Mouse (Mus musculus): ENCODE data around the gene C530008M17Rik.

Gene C530008M17Rik

DNA sequence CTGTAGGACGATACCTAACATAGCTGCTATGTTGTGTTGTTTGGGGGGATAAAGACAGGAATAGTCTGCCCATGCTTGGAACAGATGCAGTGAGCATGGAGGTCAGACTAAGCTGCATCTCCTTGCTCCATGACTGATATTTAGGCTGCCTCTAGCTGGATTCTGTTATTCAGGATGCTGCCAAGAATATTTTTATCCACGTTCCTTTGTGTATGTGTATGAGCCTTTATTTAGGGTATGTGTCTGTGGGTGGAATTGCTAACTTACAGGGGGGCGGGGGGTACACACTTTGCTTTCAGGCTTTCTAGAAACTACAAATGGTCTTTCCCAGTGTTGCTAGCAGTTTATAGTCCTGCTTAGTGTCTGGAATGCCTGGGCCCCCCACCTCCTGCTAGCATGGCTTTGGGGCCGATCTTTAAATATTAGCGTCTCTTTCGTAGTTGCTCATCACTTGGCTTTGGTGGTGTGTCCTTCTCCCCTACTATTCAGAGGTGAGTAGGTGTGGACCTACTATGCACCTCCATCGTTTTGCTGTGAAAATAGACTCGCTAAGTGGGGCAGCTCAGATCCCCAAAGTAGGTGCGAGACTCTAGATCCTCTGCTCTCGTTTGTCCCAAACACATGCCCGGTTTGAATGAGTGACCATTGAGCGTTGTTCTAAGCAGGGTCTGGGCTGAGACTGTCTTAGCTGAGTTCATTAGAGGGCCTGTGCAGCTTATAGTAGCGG is 45.0 kb downstream of the C530008M17Rik start:
- in situ Hi-C loops (cut with MboI; ENCODE audit: low sequenced_read_pairs), result no loop called here

DNA sequence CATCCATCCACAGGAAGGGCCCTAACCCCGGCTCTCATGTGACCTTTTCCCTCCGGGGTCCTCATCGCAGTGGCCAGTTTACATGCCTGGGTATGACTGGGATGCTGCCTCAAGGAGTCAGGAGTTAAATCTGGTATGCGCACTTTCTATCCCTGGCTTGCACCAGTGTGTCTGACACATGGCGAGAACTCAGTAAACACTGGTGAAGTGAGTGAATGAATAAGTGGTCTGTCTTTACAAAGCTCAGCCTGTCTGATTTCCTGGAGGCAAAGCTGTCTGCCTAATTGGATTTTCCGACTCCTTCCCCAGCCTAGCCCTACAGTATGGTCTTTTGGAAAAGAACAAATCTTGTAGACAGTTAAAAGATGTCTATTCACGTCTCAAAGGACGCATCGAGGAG is 45.8 kb downstream of the C530008M17Rik start:
- in situ Hi-C loops (cut with MboI; ENCODE audit: low sequenced_read_pairs), result no loop called here

GRCm38 (mm10) chr5:76702646-76703045 is 46.3 kb downstream of the C530008M17Rik start:
- in situ Hi-C loops (cut with MboI; ENCODE audit: low sequenced_read_pairs), result no loop called here

- in situ Hi-C loops (cut with MboI; ENCODE audit: low sequenced_read_pairs), result no loop called here
Observed at GRCm38 (mm10) chr5:76705307-76706173, 49.2 kb downstream of the C530008M17Rik start.

DNA sequence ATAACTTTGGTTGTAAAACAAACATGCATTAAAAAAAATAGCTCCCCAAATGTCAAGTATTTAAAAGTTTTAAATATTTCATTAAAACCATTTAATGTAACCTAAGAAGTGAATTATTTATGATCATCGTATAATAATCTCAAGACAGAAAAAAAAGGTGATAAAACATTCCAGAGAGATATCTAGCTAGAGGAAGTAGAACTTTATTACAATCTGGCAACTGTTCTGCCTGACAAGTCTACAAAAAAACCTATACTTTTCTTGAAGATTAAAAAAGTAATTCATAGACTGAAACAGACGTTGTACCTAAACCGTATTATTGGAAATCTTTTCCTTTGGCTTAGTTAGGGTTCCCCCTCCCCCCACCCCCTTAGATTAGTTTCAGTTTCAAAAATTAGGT is 50.8 kb downstream of the C530008M17Rik start:
- in situ Hi-C loops (cut with MboI; ENCODE audit: low sequenced_read_pairs), result no loop called here

GRCm38 (mm10) chr5:76708004-76708403 is 51.7 kb downstream of the C530008M17Rik start:
- in situ Hi-C loops (cut with MboI; ENCODE audit: low sequenced_read_pairs), result no loop called here

DNA sequence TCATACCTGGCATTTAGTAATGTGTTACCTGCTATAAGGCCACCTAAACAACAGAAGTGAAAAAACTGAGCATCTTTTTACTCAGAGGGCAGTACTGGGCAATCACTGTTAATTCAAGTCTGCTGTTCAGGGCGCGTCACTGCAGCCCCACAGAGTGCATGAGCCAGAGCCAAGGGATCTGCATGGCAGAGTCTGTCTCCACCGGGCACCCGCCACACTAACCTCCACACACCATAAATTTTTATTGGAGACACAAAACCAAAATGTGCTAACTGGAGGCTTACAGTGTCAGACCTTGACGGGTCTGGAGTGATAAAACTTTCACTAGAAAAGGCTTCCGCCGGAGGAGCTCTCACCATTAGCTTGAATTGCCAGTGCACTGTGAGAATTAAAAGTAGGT is 57.4 kb downstream of the C530008M17Rik start:
- in situ Hi-C loops (cut with MboI; ENCODE audit: low sequenced_read_pairs), result no loop called here

DNA sequence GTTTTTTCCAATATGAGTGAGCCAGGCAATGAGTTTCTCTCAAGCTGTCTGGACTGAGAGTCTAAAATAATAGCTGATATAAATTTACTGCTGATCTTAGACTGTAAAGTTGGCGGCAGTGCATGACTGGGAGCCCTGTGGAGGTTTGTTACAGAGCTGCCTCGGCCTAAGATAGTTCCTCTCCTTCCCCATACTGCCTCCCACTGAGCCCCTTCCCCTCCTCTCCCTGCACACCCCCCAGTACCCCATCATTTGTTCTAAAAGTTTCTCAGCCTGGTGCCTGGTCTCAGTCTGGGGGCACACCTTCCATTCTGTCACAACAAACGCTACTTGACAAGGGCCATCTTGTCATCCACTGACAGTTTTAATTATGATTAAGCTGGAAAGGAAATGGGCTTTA is 63.6 kb downstream of the C530008M17Rik start:
- in situ Hi-C loops (cut with MboI; ENCODE audit: low sequenced_read_pairs), result no loop called here

DNA sequence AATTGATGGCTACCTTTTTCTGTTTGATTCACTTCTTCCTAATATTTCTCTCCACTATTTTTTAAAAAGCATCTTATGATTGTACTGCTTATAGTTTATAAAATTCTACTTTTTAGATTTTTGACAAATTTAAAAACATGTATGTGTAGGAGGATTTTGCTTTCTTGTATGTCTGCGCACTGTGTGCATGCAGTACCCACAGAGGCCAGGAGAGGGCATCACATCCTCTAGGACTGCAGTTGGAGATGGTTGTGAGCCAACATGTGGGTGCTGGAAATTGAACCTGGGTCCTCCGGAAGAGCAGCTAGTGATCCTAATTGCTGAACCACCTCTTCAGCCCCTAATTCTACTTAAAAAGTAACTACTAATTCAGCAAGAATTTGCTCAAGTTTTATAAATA is 68.6 kb downstream of the C530008M17Rik start:
- in situ Hi-C loops (cut with MboI; ENCODE audit: low sequenced_read_pairs), result no loop called here

DNA sequence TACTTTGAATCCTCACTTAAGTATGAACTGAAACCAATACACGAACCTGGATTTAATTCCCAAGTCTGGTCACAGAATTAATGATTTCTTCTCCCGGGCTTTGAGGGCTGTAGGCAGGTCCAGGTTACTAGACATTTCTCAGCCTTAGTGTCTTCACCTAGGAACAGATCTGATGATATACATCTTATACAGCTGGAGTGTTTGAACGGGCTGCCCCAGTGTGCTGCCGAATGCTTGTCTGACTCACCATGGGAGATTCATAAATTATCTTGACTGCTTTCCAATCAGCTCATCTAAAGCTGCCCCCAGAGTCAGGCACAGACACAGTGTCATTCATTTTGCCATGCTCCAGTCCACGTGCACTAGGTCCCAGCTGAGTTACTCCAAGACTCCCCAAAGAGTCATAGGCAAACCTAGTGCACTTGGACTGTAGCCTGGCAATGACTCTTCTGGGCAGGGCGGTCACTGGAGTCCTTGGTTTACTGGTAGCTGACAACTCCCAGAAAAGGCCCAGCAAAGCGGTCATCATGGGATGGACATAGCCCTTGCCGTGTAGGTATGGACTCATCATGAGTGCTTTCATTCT is 70.3 kb downstream of the C530008M17Rik start:
- in situ Hi-C loops (cut with MboI; ENCODE audit: low sequenced_read_pairs), result no loop called here

- in situ Hi-C loops (cut with MboI; ENCODE audit: low sequenced_read_pairs), result no loop called here
Observed at GRCm38 (mm10) chr5:76733055-76733641, 76.8 kb downstream of the C530008M17Rik start.

DNA sequence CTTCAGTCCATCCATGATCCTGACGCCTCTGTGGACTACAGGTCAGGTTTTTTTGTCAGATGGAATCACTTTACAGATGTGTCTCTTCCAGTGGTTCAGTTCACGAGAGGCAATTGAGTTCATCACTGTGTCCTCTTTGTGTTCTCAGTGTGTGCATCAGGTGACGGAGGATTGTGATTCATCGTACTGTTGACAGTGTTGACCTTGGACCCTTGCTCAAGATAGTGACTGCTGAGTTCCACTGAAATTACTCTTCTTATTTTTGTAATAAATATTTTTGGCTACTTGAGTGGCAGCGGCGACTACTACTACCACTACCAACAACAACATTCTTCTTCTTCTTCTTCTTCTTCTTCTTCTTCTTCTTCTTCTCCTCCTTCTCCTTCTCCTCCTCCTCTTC is 85.2 kb downstream of the C530008M17Rik start:
- in situ Hi-C loops (cut with MboI; ENCODE audit: low sequenced_read_pairs), result no loop called here

GRCm38 (mm10) chr5:76742076-76742475 is 85.8 kb downstream of the C530008M17Rik start:
- in situ Hi-C loops (cut with MboI; ENCODE audit: low sequenced_read_pairs), result no loop called here

- in situ Hi-C loops (cut with MboI; ENCODE audit: low sequenced_read_pairs), result no loop called here
Observed at GRCm38 (mm10) chr5:76744737-76745209, 88.5 kb downstream of the C530008M17Rik start.

GRCm38 (mm10) chr5:76747851-76748250 is 91.5 kb downstream of the C530008M17Rik start:
- in situ Hi-C loops (cut with MboI; ENCODE audit: low sequenced_read_pairs), result no loop called here

GRCm38 (mm10) chr5:76752351-76752750 is 96.0 kb downstream of the C530008M17Rik start:
- in situ Hi-C loops (cut with MboI; ENCODE audit: low sequenced_read_pairs), result no loop called here

DNA sequence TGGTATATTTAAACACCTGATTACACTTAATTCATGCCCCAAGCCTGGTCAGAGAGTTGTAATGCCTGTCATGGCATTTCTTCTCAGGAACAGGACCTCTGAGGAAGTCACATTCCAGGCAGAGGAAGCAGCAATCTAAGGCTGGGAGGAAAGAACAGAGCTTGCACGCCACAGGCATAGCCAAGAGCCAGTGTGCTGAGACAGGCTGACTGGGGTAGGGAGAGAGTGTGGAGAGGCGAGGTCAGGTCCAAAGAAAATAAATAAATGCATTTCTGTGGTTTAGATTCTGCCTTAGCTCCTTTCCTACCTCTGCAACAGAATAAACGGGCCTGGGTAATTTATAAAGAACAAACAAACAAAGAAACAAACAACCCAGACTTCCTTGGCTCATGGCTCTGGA is 104.0 kb downstream of the C530008M17Rik start:
- in situ Hi-C loops (cut with MboI; ENCODE audit: low sequenced_read_pairs), result no loop called here

GRCm38 (mm10) chr5:76762030-76762698 is 105.9 kb downstream of the C530008M17Rik start:
- in situ Hi-C loops (cut with MboI; ENCODE audit: low sequenced_read_pairs), result no loop called here

GRCm38 (mm10) chr5:76763148-76763701 is 106.9 kb downstream of the C530008M17Rik start:
- in situ Hi-C loops (cut with MboI; ENCODE audit: low sequenced_read_pairs), result no loop called here

GRCm38 (mm10) chr5:76763731-76764130 is 107.4 kb downstream of the C530008M17Rik start:
- in situ Hi-C loops (cut with MboI; ENCODE audit: low sequenced_read_pairs), result no loop called here

All from CH12F3 (cell line).